Mouse (Mus musculus) gastrocnemius, adult 8-10 months (tissue): Measurements from ENCODE around the gene Gm5741. TPM values are rescaled to one million over a fixed set of nuclear protein-coding genes. Genes with fewer than 3 reads are reported as not detected.

ENCODE experiments used
- DNase-seq, 2 experiments: peaks; one replicate each; pipeline ENCODE4 v3.0.0; 2022; ENCODE audit warnings: low spot score in 2 of 2
- total RNA-seq, 4 experiments: library from RNA; stranded (reverse); gene quantifications; 2 replicates each; pipeline ENCODE4 v1.2.4; 2022

Gm5741 gene
- total RNA-seq, 4 experiments from 2014 or later, result not detected

- no peak for DNase-seq
Observed at GRCm38 (mm10) chr8:85074167-85074566, 6.4 kb upstream of the Gm5741 start.

- DNase-seq, result no peak
Observed at GRCm38 (mm10) chr8:85073041-85073612, 5.3 kb upstream of the Gm5741 start.

DNA sequence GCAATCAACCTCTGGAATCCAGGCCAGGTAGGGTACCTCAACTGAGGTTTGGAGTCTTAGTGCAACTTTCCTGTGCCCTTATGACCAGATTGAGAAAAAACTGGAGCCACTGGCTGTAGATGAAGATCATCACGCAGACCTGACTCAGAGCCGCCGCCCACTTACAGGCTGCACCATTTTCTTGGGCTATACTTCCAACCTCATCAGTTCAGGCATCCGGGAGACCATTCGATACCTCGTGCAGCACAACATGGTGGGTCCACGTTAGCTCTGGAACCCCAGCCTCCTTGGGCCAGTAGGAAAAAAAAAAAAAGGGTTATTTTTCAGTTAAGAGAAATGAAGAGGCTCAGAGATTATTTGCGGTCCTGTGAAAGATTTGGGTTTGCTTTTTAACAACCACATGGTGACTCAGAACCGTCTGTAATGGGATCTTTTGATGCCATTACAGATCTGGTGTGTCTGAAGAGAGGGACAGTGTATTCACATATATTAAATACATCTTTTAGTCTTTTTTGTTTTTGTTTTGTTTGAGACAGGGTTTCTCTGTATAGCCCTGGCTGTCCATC, 4.7 kb upstream of the Gm5741 start:
- no peak for DNase-seq

DNA sequence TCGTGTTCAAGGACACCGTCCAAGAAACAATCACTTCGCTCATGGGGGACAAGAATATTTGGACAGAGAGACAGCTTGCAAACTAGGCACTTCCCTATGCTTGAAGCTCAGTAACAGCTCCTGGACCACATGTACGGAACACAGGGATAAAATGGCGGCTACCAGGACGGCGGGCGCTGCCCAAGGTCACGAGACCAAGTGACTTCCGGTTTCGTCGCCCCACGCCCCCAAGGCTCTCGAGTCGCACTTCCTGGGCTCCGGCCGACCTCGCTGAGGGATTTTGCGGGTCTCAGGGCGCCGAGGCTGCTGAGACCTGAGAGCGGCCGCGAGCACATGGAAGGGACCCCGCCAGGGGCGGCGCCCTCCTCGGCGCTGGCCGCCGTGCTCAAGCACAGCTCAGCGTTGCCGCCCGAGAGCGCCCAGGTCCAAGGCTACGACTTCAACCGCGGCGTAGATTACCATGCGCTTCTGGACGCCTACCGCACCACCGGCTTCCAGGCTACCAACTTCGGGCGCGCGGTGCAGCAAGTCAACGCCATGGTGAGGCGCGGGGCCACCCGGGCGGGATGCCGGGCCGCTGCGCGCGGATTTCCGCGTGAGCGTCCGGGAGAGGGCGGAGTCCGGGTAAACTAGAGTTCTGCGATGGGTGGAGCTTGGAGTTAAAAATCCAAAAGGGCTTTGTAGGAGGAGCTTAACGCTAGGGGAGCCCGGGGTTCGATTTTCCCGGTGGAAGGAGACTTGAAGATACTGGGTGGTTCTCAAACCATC, 3.9 kb upstream of the Gm5741 start, which contains the start of gene Dhps:
Gene Dhps (plus strand): TSS at position 244 of the 768 bp plus-strand sequence.
- DNase-seq, result peak; percentile 84 to 87

- DNase-seq, result no peak
Observed at GRCm38 (mm10) chr8:85071041-85071440, 3.3 kb upstream of the Gm5741 start.

GRCm38 (mm10) chr8:85067155-85067554, 627 bp downstream of the Gm5741 start:
- no peak for DNase-seq

- no peak for DNase-seq
Observed at GRCm38 (mm10) chr8:85065213-85065612, 2.6 kb downstream of the Gm5741 start.

DNA sequence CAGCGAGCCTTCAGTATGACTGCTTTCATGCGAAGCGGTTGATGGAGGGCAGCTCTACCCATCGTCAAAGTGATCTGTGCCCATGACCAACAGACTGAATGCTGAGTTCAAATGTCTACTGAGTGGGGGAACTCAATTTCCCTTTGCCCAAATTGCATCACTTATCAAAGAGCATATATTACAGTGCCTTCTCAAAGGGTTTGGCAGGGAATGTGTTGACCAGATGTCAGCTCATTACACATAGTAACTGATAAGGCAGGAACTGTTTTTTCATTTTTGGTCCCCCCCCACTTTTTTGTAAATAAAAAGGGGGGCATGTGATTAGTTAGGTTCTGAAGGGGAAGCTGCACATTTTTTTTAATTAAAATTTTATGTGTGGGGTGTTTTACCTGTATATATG, 5.2 kb downstream of the Gm5741 start:
- DNase-seq, result no peak

GRCm38 (mm10) chr8:85059879-85060616, 7.7 kb downstream of the Gm5741 start, which contains the start of gene Fbxw9:
TSS of gene Fbxw9 (plus strand) at chr8:85060055.
- peak; percentile 78 to 79 for DNase-seq

DNA sequence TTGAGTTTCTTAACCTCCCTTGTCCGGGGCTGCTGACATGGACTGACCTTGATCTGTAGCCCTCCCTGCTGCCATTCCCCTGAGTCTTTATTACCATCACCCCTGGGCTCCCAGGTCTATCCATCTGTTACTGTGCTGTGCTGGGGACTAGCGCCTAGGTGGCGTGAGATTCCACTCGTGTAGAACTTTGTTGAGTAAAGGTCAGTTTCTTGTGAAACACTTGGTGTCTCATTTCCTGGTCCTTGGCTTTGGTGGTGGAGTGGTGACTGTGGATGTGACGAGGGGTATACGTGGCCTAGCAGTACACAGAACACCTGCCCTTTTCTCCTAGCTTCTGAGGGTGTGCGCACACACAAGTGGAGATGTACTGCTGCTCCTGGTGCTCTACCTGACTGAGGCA, 10.4 kb downstream of the Gm5741 start:
- DNase-seq, result no peak

GRCm38 (mm10) chr8:85043619-85044018, 24.2 kb downstream of the Gm5741 start:
- DNase-seq, result no peak

- DNase-seq, result no peak
Observed at GRCm38 (mm10) chr8:85037681-85038531, 29.9 kb downstream of the Gm5741 start.

GRCm38 (mm10) chr8:85037366-85037680, 30.5 kb downstream of the Gm5741 start:
- DNase-seq, result no peak

- peak; percentile 88 to 90 for DNase-seq
Observed at GRCm38 (mm10) chr8:85036718-85037365, 30.9 kb downstream of the Gm5741 start, which contains the start of gene Tnpo2. TSS of gene Tnpo2 (plus strand) at chr8:85036915.

- no peak for DNase-seq
Observed at GRCm38 (mm10) chr8:85036381-85036717, 31.4 kb downstream of the Gm5741 start.

- DNase-seq, result no peak
Observed at GRCm38 (mm10) chr8:85035728-85036310, 32.0 kb downstream of the Gm5741 start.

- DNase-seq, result no peak
Observed at GRCm38 (mm10) chr8:85035165-85035727, 32.5 kb downstream of the Gm5741 start.

DNA sequence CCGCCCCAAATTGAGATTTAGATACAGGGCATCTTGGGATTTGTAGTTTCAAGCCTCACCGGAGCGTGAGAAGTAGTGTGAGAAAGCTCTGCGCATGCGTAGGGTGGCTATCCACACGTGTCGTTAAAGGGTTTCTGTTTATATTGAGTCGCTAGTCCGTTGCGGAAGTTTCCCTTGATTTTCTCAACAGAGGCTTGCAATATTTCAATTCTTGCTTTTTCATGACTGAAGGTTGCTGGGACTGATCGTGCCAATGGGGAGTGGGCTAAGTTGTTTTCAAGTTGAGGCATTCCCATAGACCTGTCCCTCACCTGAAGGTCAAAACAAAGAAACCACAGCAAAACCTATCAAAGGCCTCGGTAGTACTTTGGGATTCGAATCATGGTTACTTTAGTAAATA, 33.0 kb downstream of the Gm5741 start:
- peak in 1 of 2 experiments; percentile 59 for DNase-seq

DNA sequence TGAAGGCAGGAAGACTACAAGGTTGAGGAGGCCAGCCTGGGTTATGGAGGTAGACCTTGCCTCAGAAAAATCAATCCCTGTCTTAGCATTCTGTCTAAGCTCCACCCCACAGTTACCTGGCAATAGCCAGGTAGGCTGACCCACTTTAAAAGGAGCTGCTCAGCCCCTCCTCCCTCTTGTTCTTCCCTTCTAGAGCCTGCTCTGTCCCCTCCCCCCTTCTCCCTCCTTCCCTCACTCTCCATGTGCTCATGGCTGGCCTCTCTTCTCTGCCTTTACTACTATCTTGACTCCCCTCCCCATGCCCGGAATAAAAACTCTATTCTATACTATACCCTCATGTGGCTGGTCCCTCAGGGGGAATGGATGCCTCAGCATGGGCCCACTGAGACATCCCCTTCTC, 33.9 kb downstream of the Gm5741 start:
- DNase-seq, result no peak
